Comparison of ENCODE assay signal across 17 mouse cellular contexts in the genomic region with DNA sequence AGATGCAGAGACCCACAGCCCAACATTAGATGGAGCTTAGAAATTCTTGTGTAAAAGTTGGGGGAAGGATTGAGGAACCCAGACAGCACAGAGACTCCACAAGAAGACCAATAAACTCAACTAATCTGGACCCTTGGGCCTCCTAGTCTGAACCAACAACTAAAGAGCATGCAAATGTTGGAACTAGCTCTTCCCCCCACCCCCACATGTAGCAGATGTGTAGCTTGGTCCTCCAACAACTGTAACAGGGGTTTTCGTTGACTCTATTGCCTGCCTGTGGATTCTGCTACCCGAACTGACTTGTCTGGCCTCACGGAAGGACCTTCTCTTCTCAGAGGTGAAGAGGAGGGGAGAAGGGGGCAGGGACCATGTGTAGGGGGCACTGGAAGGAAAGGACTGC.
"Had no signal": no experiment of that assay in that cellular context is flagged by ENCODE, and none has a peak within 500 bp of the region (broad histone marks: within the 10 kb centered on the region; RNA-seq: fewer than 3 reads in every experiment).

No protein-coding gene starts in this region.

- H3K27me3 ChIP-seq: neural tube, embryonic 12.5 days; neural tube, embryonic 13.5 days; neural tube, embryonic 15.5 days; stomach, embryonic 15.5 days had no signal

- H3K4me3 ChIP-seq: neural tube, embryonic 12.5 days; neural tube, embryonic 13.5 days; neural tube, embryonic 15.5 days; stomach, embryonic 15.5 days had no signal

- H3K4me2 ChIP-seq: neural tube, embryonic 12.5 days; neural tube, embryonic 13.5 days; neural tube, embryonic 15.5 days; stomach, embryonic 15.5 days had no signal

- H3K36me3 ChIP-seq: neural tube, embryonic 12.5 days; neural tube, embryonic 13.5 days; neural tube, embryonic 15.5 days; stomach, embryonic 15.5 days had no signal

- H3K4me1 ChIP-seq: neural tube, embryonic 12.5 days; neural tube, embryonic 13.5 days; neural tube, embryonic 15.5 days; stomach, embryonic 15.5 days had no signal

- H3K9me3 ChIP-seq: neural tube, embryonic 12.5 days; neural tube, embryonic 13.5 days; neural tube, embryonic 15.5 days; stomach, embryonic 15.5 days had no signal

- H3K9ac ChIP-seq: neural tube, embryonic 12.5 days; neural tube, embryonic 13.5 days; neural tube, embryonic 15.5 days; stomach, embryonic 15.5 days had no signal

- DNase-seq: retina, postnatal 1 day; right cerebral cortex, adult 18-20 months; right cerebral cortex, postnatal 14 days; right cerebral cortex, postnatal 25 days; right cerebral cortex, postnatal 4 days; spleen, adult 18-20 months; thymus, adult 18-20 months; thymus, adult 2 months; thymus, postnatal 14 days; thymus, postnatal 25 days; thymus, postnatal 36 days; thymus, postnatal 4 days had no signal

- H3K27ac ChIP-seq: neural tube, embryonic 12.5 days; neural tube, embryonic 13.5 days; neural tube, embryonic 15.5 days; stomach, embryonic 15.5 days; stomach, postnatal 0 days had no signal
